Mouse (Mus musculus) heart, postnatal 36 days (tissue): ENCODE results near the gene Zfp853. TPM values are rescaled to one million over a fixed set of nuclear protein-coding genes. Genes with fewer than 3 reads are reported as not detected.

Experiments
- DNase-seq, 2 experiments: peaks; one replicate each; pipeline ENCODE4 v3.0.0; 2021 to 2022
- intact Hi-C: fragments of 180-260 bp; cut with DNase I; formaldehyde crosslinking; loops from one replicate; pipeline ENCODE4 v1.15.1; 2025
- total RNA-seq, 2 experiments: library from RNA; stranded (reverse); gene quantifications; 2 replicates each; pipeline ENCODE4 v1.2.3; 2021

The Zfp853 gene
- total RNA-seq, 2 experiments from 2014 or later = 0.08 to 0.19 TPM

DNA sequence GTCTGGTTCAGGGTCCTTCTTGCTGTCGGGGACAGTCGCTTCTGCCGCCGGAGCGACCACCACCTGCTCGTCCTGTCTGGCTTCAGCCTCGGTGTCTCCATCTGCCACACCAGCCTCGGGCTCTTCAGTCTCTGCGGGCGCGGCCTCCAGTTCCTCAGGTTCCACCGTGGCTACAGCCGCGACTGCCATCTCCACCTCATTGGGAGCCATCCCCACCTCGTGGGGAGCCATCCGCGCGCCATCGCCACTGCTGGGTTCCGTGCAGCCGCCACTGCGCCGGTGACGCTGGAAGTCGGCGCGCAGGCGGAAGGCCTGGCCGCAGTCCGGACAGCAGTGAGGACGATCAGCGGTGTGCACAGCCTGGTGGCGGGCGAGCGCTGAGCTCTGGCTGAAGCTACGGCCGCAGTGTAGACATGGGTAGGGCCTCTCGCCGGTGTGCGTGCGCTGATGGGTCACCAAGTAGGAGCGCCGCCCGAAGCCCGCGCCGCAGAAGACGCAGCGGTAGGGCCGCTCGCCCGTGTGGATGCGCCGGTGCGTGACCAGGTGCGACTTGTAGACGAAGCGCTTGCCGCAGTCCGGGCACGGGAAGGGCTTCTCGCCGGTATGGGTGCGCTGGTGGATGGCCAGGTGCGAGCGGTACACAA is 38.8 kb downstream of the Zfp853 start:
- intact Hi-C loops = no loop called here
- no peak for DNase-seq

DNA sequence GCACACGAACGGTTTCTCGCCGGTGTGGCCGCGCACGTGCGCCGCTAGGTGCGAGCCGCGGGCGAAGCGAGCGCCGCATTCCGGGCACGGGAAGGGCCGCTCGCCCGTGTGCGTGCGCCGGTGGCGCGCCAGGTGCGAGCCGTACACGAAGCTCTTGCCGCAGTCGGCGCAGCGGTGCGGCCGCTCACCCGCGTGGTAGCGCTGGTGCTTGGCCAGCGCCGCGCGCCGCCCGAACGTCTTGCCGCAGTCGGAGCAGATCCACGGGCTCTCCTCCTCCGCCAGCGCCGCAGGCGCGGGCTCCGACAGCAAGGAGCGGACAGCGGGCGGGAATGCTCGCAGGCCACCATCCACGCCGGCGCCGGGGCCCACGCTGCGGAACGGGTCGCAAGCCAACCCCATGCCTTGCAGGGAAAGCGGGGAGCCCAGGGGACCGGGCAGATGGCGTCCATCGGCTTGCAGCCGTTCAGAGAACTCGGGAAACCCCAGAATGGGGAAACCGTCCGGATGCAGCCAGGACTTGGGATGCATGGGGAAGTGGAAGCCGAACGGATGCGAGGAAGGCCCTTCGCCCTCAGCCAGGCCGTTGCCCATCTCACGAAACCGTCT is 39.4 kb downstream of the Zfp853 start:
- no peak for DNase-seq
- intact Hi-C loops = no loop called here

DNA sequence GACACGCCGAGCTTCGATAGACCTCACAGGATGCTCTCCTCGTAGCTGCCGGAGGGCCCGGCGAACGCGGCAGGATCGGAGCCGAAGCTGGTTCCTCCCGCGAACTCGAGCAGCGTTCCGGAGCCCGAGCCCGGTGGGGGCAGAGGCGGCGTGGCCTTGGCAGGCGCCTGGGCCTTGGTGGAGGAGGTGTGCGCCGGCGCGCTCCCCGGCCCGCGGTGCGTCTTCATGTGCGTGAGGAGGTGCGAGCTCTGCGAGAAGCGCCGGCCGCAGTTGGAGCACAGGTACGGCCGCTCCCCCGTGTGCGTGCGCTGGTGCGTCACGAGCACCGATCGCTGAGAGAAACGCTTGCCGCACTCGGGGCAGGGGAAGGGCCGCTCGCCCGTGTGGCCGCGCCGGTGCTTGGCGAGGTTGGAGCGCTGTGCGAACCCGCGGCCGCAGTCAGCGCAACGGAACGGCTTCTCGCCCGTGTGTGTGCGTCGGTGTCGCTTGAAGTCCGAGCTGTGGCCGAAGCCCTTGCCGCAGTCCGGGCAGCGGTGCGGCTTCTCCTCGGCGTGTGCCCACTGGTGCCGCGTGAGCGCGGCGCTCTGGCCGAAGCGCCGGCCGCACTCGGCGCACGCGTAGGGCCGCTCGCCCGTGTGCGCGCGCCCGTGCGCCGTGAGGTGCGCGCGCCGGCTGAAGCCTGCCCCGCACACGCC is 40.1 kb downstream of the Zfp853 start:
- DNase-seq = no peak
- intact Hi-C loops = no loop called here

DNA sequence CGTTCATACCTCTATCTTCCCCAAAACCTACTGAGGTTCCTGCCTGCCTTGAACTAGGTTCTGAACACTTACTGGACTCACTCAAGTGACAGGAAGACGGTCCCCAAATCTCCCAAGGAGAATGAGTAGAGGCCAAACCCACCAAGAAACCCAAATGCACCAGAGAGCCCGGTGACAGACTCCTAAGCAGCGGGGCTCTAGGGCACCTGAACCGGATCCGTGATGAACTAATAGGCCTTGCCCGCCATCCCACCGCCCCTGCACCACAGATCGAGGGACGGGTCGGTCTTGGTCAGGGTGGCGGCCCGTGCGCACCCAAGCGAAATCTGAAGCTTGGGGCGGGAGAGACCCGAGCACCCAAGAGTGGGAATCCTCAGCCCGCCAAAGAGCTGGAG is 40.6 kb downstream of the Zfp853 start:
- intact Hi-C loops = no loop called here
- DNase-seq = no peak

DNA sequence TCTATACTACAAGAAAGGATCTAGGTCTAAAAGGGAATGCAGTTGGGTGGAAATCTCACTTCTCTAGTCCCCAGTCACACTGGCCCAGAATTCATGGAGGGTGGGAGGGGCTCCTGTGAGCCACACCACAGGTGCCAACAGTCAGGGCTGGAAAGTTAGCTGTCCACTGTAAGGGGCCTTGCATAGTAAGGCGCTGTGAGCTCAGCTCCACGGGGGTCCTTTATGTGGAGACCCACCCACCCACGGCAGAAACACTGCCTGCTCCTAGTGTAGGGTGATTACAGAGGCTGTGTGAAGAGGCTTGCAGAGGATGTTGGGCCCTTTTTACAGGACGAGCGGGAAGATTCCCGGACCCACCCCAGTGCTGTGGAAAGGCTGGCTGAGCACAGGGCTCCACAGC is 41.4 kb downstream of the Zfp853 start:
- intact Hi-C loops = no loop called here
- no peak for DNase-seq

DNA sequence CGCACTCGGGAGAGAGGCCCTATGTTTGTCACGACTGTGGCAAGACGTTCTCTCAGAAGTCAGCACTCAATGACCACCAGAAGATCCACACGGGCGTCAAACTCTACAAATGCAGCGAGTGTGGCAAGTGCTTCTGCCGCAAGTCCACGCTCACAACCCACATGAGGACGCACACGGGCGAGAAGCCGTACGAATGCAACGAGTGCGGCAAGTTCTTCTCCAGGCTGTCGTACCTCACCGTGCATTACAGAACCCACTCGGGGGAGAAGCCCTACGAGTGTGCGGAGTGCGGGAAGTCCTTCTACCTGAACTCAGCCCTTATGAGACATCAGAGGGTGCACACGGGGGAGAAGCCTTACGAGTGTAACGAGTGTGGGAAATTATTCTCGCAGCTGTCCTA is 48.5 kb downstream of the Zfp853 start:
- no peak for DNase-seq
- intact Hi-C loops = no loop called here

Other genes with a start within 250 kb of the Zfp853 start
- gene Rnf216, start 180.6 kb downstream of the Zfp853 start, total RNA-seq = 10 to 100 TPM; 27.1 to 28.0 TPM
- gene Olfr718-ps1, start 146.0 kb downstream of the Zfp853 start, total RNA-seq = not detected
- 1 to 10 TPM; 4.4 to 5.3 TPM for gene Rbak, start 112.8 kb downstream of the Zfp853 start, total RNA-seq
- gene Spdye4b, start 112.6 kb downstream of the Zfp853 start, total RNA-seq = not detected
- gene Spdye4a, start 66.7 kb downstream of the Zfp853 start, total RNA-seq = not detected
- gene Zfp12, start 58.5 kb downstream of the Zfp853 start, total RNA-seq = 1 to 10 TPM; 8.5 to 8.6 TPM
- gene Zfp316, start 23.6 kb downstream of the Zfp853 start, total RNA-seq = 1 to 10 TPM; 5.1 to 6.0 TPM
- 10 to 100 TPM; 15.4 to 15.8 TPM for gene E130309D02Rik, start 21.7 kb upstream of the Zfp853 start, total RNA-seq
- 10 to 100 TPM; 24.0 to 29.4 TPM for gene Zdhhc4, start 35.6 kb upstream of the Zfp853 start, total RNA-seq
- gene Grid2ip, start 63.7 kb upstream of the Zfp853 start, total RNA-seq = not detected
- gene Kdelr2, start 110.2 kb upstream of the Zfp853 start, total RNA-seq = 10 to 100 TPM; 50.0 to 53.8 TPM
- gene Daglb, start 171.0 kb upstream of the Zfp853 start, total RNA-seq = 1 to 10 TPM; 8.2 to 9.0 TPM
- 100 to 1,000 TPM; 239 to 240 TPM for gene Rac1, start 234.4 kb upstream of the Zfp853 start, total RNA-seq